Mouse (Mus musculus) brown adipose tissue, adult 24 weeks (tissue): ENCODE measurements around the gene Chchd10. TPM values are rescaled to one million over a fixed set of nuclear protein-coding genes. Genes with fewer than 3 reads are reported as not detected.
A peak's percentile ranks its signal among the peaks of the same experiment; 100 is the strongest.

ENCODE experiments used
- H3K27ac ChIP-seq: fragments of 200-500 bp; replicated peaks from 2 replicates; pipeline ENCODE4 v1.5.1; 2012; ENCODE audit warnings: low read depth, mild to moderate bottlenecking, low read length
- H3K4me1 ChIP-seq: fragments of 200-500 bp; 2 replicates; pipeline ENCODE4 v1.6.1; 2012; ENCODE audit warnings: low read length, mixed read lengths; ENCODE audit not compliant: control insufficient read depth, insufficient read depth, insufficient read length
- H3K4me3 ChIP-seq: fragments of 200-500 bp; 2 replicates; pipeline ENCODE4 v1.5.1; 2012; ENCODE audit warnings: low read depth, mild to moderate bottlenecking, low read length, moderate library complexity; ENCODE audit not compliant: insufficient read depth
- polyA plus RNA-seq: library from polyadenylated mRNA; stranded (reverse); fragments of >200 nt; gene quantifications from 2 replicates; pipeline ENCODE4 v1.2.4, GENCODE M21; 2012; ENCODE audit not compliant: missing spikeins, insufficient read depth, insufficient read length

Chchd10 gene
- polyA plus RNA-seq, 1 experiment = 3,122 TPM

- H3K27ac ChIP-seq = peak overlapping the region; percentile 70
- peaks cover 12% of the 10 kb centered on the region for H3K4me1 ChIP-seq
- peak overlapping the region; percentile 83 for H3K4me3 ChIP-seq
Observed at GRCm38 (mm10) chr10:75936909-75937667, 4.2 kb downstream of the Chchd10 start.

GRCm38 (mm10) chr10:75937851-75938643 is 5.1 kb downstream of the Chchd10 start:
- Histone ChIP-seq H3K4me1 (peaks cover 5% of the 10 kb centered on the region), H3K27ac (peak overlapping the region; percentile 77), H3K4me3 (peak overlapping the region; percentile 83)

GRCm38 (mm10) chr10:75939481-75940234 is 6.7 kb downstream of the Chchd10 start:
- no peak overlapping the region for H3K4me3 ChIP-seq
- H3K4me1 ChIP-seq = peaks cover 8% of the 10 kb centered on the region; the same call in 1 of the 2 replicates
- H3K27ac ChIP-seq = no peak overlapping the region; the same call in 1 of the 2 replicates

GRCm38 (mm10) chr10:75940520-75940919 is 7.6 kb downstream of the Chchd10 start, which contains the start of gene Gm867:
Gene Gm867 (minus strand): TSS chr10:75940672.
- Histone ChIP-seq H3K4me3 (no peak within 1 kb of the TSS), H3K27ac (no peak within 1 kb of the TSS; the same call in 1 of the 2 replicates), H3K4me1 (peaks cover 5% of the 10 kb centered on the region; the same call in 1 of the 2 replicates)

- H3K27ac ChIP-seq = no peak overlapping the region
- no peak overlapping the region for H3K4me3 ChIP-seq
- H3K4me1 ChIP-seq = peaks cover 5% of the 10 kb centered on the region; the same call in 1 of the 2 replicates
Observed at GRCm38 (mm10) chr10:75941042-75941824, 8.3 kb downstream of the Chchd10 start.

- Histone ChIP-seq H3K4me3 (no peak within 1 kb of the TSS), H3K27ac (peak within 1 kb of the TSS; percentile 59; the same call in 1 of the 2 replicates), H3K4me1 (peaks cover 5% of the 10 kb centered on the region; the same call in 1 of the 2 replicates)
Observed at GRCm38 (mm10) chr10:75942736-75943477, 10.0 kb downstream of the Chchd10 start, which contains the start of gene Vpreb3. Gene Vpreb3 (plus strand): TSS chr10:75943057.

GRCm38 (mm10) chr10:75944066-75944772 is 11.3 kb downstream of the Chchd10 start:
- Histone ChIP-seq H3K27ac (peak overlapping the region; percentile 59), H3K4me3 (no peak overlapping the region), H3K4me1 (peaks cover 5% of the 10 kb centered on the region; the same call in 1 of the 2 replicates)

- Histone ChIP-seq H3K4me1 (peaks cover 5% of the 10 kb centered on the region; the same call in 1 of the 2 replicates), H3K27ac (no peak overlapping the region), H3K4me3 (no peak overlapping the region)
Observed at GRCm38 (mm10) chr10:75945213-75945612, 12.3 kb downstream of the Chchd10 start.

GRCm38 (mm10) chr10:75945896-75946295 is 13.0 kb downstream of the Chchd10 start:
- H3K27ac ChIP-seq = no peak overlapping the region
- H3K4me3 ChIP-seq = no peak overlapping the region
- peaks cover 7% of the 10 kb centered on the region for H3K4me1 ChIP-seq

GRCm38 (mm10) chr10:75948079-75948478 is 15.1 kb downstream of the Chchd10 start:
- Histone ChIP-seq H3K4me3 (no peak overlapping the region), H3K27ac (no peak overlapping the region), H3K4me1 (peaks cover 7% of the 10 kb centered on the region)

GRCm38 (mm10) chr10:75949053-75950045 is 16.4 kb downstream of the Chchd10 start:
- Histone ChIP-seq H3K4me3 (no peak overlapping the region), H3K27ac (no peak overlapping the region; the same call in 1 of the 2 replicates), H3K4me1 (peaks cover 2% of the 10 kb centered on the region)

GRCm38 (mm10) chr10:75950791-75951210 is 17.9 kb downstream of the Chchd10 start:
- Histone ChIP-seq H3K4me1 (peaks cover 2% of the 10 kb centered on the region), H3K27ac (no peak overlapping the region), H3K4me3 (peak overlapping the region; percentile 51)
